Comparison of ENCODE assay signal across 9 mouse cellular contexts in genomic region chr5:35728344-35728956, GRCm38 (mm10). TPM values are rescaled to one million over a fixed set of nuclear protein-coding genes. Genes with fewer than 3 reads are reported as not detected.
DNase-seq lines count a peak whose midpoint lies in the region; ATAC-seq and TF ChIP-seq lines count a peak whose summit lies in the region.
"Had no signal": no experiment of that assay in that cellular context is flagged by ENCODE, and none has a peak within 500 bp of the region (broad histone marks: within the 10 kb centered on the region; RNA-seq: fewer than 3 reads in every experiment).

No protein-coding gene starts in this region.

- peaks cover 13% of the 10 kb centered on the region for H3K4me1 ChIP-seq in embryonic facial prominence, embryonic 10.5 days
- no peaks in the 10 kb centered on the region for H3K4me1 ChIP-seq in hindbrain, embryonic 13.5 days (replicated peaks)

- no peak for DNase-seq in layer of hippocampus, adult 2 months (ENCODE audit: low spot score in 2 of 2)
- no peak for DNase-seq in layer of hippocampus, postnatal 25 days (ENCODE audit: extremely low spot score in 1 of 2, low spot score in 1 of 2)
- DNase-seq in embryonic facial prominence, embryonic 10.5 days (ENCODE audit: low spot score): no peak
- no peak for DNase-seq in left cerebral cortex, postnatal 36 days (ENCODE audit: low spot score in 2 of 2)
- no peak for DNase-seq in cerebellum, adult 18-20 months
- DNase-seq: forebrain, postnatal 0 days had no signal

- no peaks in the 10 kb centered on the region for H3K36me3 ChIP-seq in embryonic facial prominence, embryonic 10.5 days (replicated peaks)
- H3K36me3 ChIP-seq in hindbrain, embryonic 13.5 days: no peaks in the 10 kb centered on the region

- no peaks in the 10 kb centered on the region for H3K9me3 ChIP-seq in embryonic facial prominence, embryonic 10.5 days
- H3K9me3 ChIP-seq in hindbrain, embryonic 13.5 days: no peaks in the 10 kb centered on the region

- peak overlapping the region; percentile 39 for H3K4me3 ChIP-seq in layer of hippocampus, adult 2 months
- peak overlapping the region; percentile 14 for H3K4me3 ChIP-seq in embryonic facial prominence, embryonic 10.5 days
- no peak overlapping the region for H3K4me3 ChIP-seq in hindbrain, embryonic 13.5 days

- WGBS in embryonic facial prominence, embryonic 10.5 days: 90% methylated on average over 12 of the region's 12 CpGs
- 92% methylated on average over 12 of the region's 12 CpGs for WGBS in hindbrain, embryonic 13.5 days

- peak overlapping the region; percentile 73 for H3K27ac ChIP-seq in layer of hippocampus, adult 2 months
- peak overlapping the region; percentile 80 for H3K27ac ChIP-seq in embryonic facial prominence, embryonic 10.5 days (replicated peaks)
- no peak overlapping the region for H3K27ac ChIP-seq in hindbrain, embryonic 13.5 days

- no peak for TF ChIP-seq CTCF in layer of hippocampus, adult 2 months (conservative IDR thresholded peaks at IDR 0.05)

- H3K9ac ChIP-seq in hindbrain, embryonic 13.5 days: no peak overlapping the region
- H3K9ac ChIP-seq: forebrain, postnatal 0 days had no signal

- no peaks in the 10 kb centered on the region for H3K27me3 ChIP-seq in embryonic facial prominence, embryonic 10.5 days (replicated peaks; ENCODE audit: low read depth, poor library complexity, severe bottlenecking)
- no peaks in the 10 kb centered on the region for H3K27me3 ChIP-seq in hindbrain, embryonic 13.5 days

- intact Hi-C loops in left cerebral cortex, postnatal 36 days (cut with DNase I): no loop called here

- 0 out of 2 replicates have a peak overlapping the region, but pooled peaks have one; percentile 13 for H3K4me2 ChIP-seq in hindbrain, embryonic 13.5 days

- ATAC-seq in hindbrain, embryonic 13.5 days (ENCODE audit: low FRiP score): no peak
- peak; percentile 59 for ATAC-seq in megakaryocyte, adult 5-6 weeks (ENCODE audit: poor library complexity, severe bottlenecking)
- no peak for ATAC-seq in CD4-positive, CD25-positive, alpha-beta regulatory T cell, adult 4 months
- ATAC-seq: forebrain, postnatal 0 days had no signal

RNA-seq across cellular contexts. Expression of gene Sh3tc1, which starts 11.3 kb away (rescaled TPM):
- total RNA-seq in layer of hippocampus, adult 2 months (2021): 1 to 10 TPM; 1.7 to 2.4 TPM
- total RNA-seq in layer of hippocampus, postnatal 25 days (2021): 1 to 10 TPM; 1.5 to 1.6 TPM
- polyA plus RNA-seq in embryonic facial prominence, embryonic 10.5 days (2016; fragmentation: Nextera tagmentation; extraction: Ambion mirVana): 3.7 and 4.3 TPM in 2 replicates
- polyA plus RNA-seq in hindbrain, embryonic 13.5 days (2015; fragmentation: Nextera tagmentation; extraction: Ambion mirVana): 2.7 and 3.8 TPM in 2 replicates
- total RNA-seq in megakaryocyte, adult 5-6 weeks (2015): 6.6 and 6.8 TPM in 2 replicates
- total RNA-seq in megakaryocyte, adult 5-6 weeks (2017): 13.1 and 14.4 TPM in 2 replicates
- total RNA-seq in left cerebral cortex, postnatal 36 days (2021): 1 to 10 TPM; 3.0 to 3.3 TPM
- polyA plus RNA-seq in CD4-positive, CD25-positive, alpha-beta regulatory T cell, adult 4 months (2017; shearing (Covaris generic)): 1 to 10 TPM; 2.6 to 4.4 TPM

RNA-seq across cellular contexts. Expression of gene Ablim2, which starts 29.2 kb away (rescaled TPM):
- 100 to 1,000 TPM; 133 to 163 TPM for total RNA-seq in layer of hippocampus, adult 2 months (2021)
- total RNA-seq in layer of hippocampus, postnatal 25 days (2021): 100 to 1,000 TPM; 123 to 132 TPM
- polyA plus RNA-seq in embryonic facial prominence, embryonic 10.5 days (2016; fragmentation: Nextera tagmentation; extraction: Ambion mirVana): 0.38 and 0.51 TPM in 2 replicates
- polyA plus RNA-seq in hindbrain, embryonic 13.5 days (2015; fragmentation: Nextera tagmentation; extraction: Ambion mirVana): 9.5 and 10.4 TPM in 2 replicates
- 0.04 TPM in 1 of 2 replicates, not detected in the other for total RNA-seq in megakaryocyte, adult 5-6 weeks (2015)
- not detected in 2 replicates for total RNA-seq in megakaryocyte, adult 5-6 weeks (2017)
- total RNA-seq in left cerebral cortex, postnatal 36 days (2021): 100 to 1,000 TPM; 150 to 220 TPM
- 1 to 10 TPM; 2.8 to 3.4 TPM for polyA plus RNA-seq in CD4-positive, CD25-positive, alpha-beta regulatory T cell, adult 4 months (2017; shearing (Covaris generic))

RNA-seq across cellular contexts. Expression of gene Htra3, which starts 48.9 kb away (rescaled TPM):
- 1 to 10 TPM; 5.5 to 5.6 TPM for total RNA-seq in layer of hippocampus, adult 2 months (2021)
- total RNA-seq in layer of hippocampus, postnatal 25 days (2021): 1 to 10 TPM; 5.9 to 8.0 TPM
- 4.2 and 5.4 TPM in 2 replicates for polyA plus RNA-seq in embryonic facial prominence, embryonic 10.5 days (2016; fragmentation: Nextera tagmentation; extraction: Ambion mirVana)
- polyA plus RNA-seq in hindbrain, embryonic 13.5 days (2015; fragmentation: Nextera tagmentation; extraction: Ambion mirVana): 12.2 and 12.7 TPM in 2 replicates
- total RNA-seq in megakaryocyte, adult 5-6 weeks (2015): 0.04 TPM in 1 of 2 replicates, not detected in the other
- total RNA-seq in megakaryocyte, adult 5-6 weeks (2017): not detected in 2 replicates
- 1 to 10 TPM; 7.7 to 9.6 TPM for total RNA-seq in left cerebral cortex, postnatal 36 days (2021)
- not detected for polyA plus RNA-seq in CD4-positive, CD25-positive, alpha-beta regulatory T cell, adult 4 months (2017; shearing (Covaris generic))

Comparison
In these comparisons a context has a peak if more than half of its experiments do, and no peak if none do; other contexts are left out.
1. RNA of gene Ablim2, which starts 29.2 kb away (total RNA-seq): 150 to 220 TPM in left cerebral cortex, postnatal 36 days, 133 to 163 TPM in layer of hippocampus, adult 2 months and 123 to 132 TPM in layer of hippocampus, postnatal 25 days; 0.04 TPM in megakaryocyte, adult 5-6 weeks; every median in the first group is over 100 times any median in the second.
2. RNA of gene Htra3, which starts 48.9 kb away (total RNA-seq): 7.7 to 9.6 TPM in left cerebral cortex, postnatal 36 days, 5.9 to 8.0 TPM in layer of hippocampus, postnatal 25 days and 5.5 to 5.6 TPM in layer of hippocampus, adult 2 months; 0.04 TPM in megakaryocyte, adult 5-6 weeks; every median in the first group is over 4 times any median in the second.